Mouse (Mus musculus) ES-E14 (cell line): ENCODE measurements around the gene Bco1. TPM values are rescaled to one million over a fixed set of nuclear protein-coding genes. Genes with fewer than 3 reads are reported as not detected.

ENCODE experiments used
- DNase-seq: peaks from one replicate; pipeline ENCODE4 v3.0.0-alpha.2; 2013; ENCODE audit warnings: low read depth, low spot score
- H3K27ac ChIP-seq: 2 replicates; pipeline ENCODE4 v1.5.1; 2012; ENCODE audit warnings: low read depth, mild to moderate bottlenecking, low read length, moderate library complexity, mixed read lengths; ENCODE audit not compliant: poor library complexity, insufficient read depth, severe bottlenecking
- H3K36me3 ChIP-seq: 2 replicates; pipeline ENCODE4 v1.6.1; 2012; ENCODE audit warnings: mild to moderate bottlenecking, low read length, moderate library complexity, mixed read lengths; ENCODE audit not compliant: control insufficient read depth, poor library complexity, insufficient read depth, severe bottlenecking
- H3K4me1 ChIP-seq, 2 experiments: fragments of 150-350 bp in 1 of 2; sonication (generic) in 1 of 2; 2 replicates each; pipeline ENCODE4 v1.6.1; 2012; ENCODE audit warnings: low read length in 2 of 2, mild to moderate bottlenecking in 1 of 2, mixed read lengths in 1 of 2; ENCODE audit not compliant: control insufficient read depth in 2 of 2, insufficient read depth in 2 of 2, poor library complexity in 1 of 2
- H3K4me3 ChIP-seq, 2 experiments: fragments of 150-350 bp in 1 of 2; sonication (generic) in 1 of 2; 2 replicates each; pipeline ENCODE4 v1.5.1; 2012; ENCODE audit warnings: low read length in 2 of 2, low read depth in 1 of 2, mild to moderate bottlenecking in 1 of 2, mixed read lengths in 1 of 2; ENCODE audit not compliant: insufficient read depth in 1 of 2, poor library complexity in 1 of 2, severe bottlenecking in 1 of 2
- H3K9ac ChIP-seq: 2 replicates; pipeline ENCODE4 v1.6.1; 2012; ENCODE audit warnings: low read depth, mild to moderate bottlenecking, low read length, mixed read lengths; ENCODE audit not compliant: poor library complexity, insufficient read depth, severe bottlenecking
- H3K9me3 ChIP-seq: fragments of 150-350 bp; sonication (generic); 2 replicates; pipeline ENCODE4 v1.6.1; 2012; ENCODE audit warnings: low read depth, mild to moderate bottlenecking, low read length; ENCODE audit not compliant: control insufficient read depth, insufficient read depth
- CHD2 ChIP-seq: IDR thresholded peaks from 2 replicates; pipeline ENCODE4 v1.6.1; 2014; ENCODE audit warnings: mild to moderate bottlenecking, low read depth, low read length, inconsistent platforms
- HCFC1 ChIP-seq: IDR thresholded peaks from 2 replicates; pipeline ENCODE4 v1.6.1; 2012; ENCODE audit warnings: low read length, inconsistent platforms, borderline replicate concordance; ENCODE audit not compliant: insufficient read depth
- MAFK ChIP-seq: IDR thresholded peaks from 2 replicates; pipeline ENCODE4 v1.6.1; 2014; ENCODE audit warnings: mild to moderate bottlenecking, low read depth, low read length, inconsistent platforms; ENCODE audit not compliant: insufficient read depth
- ZC3H11A ChIP-seq: IDR thresholded peaks from 2 replicates; pipeline ENCODE4 v1.6.1; 2012; ENCODE audit warnings: low read depth, mild to moderate bottlenecking, inconsistent platforms, low read length, borderline replicate concordance
- ZNF384 ChIP-seq: IDR thresholded peaks from 2 replicates; pipeline ENCODE4 v1.6.1; 2012; ENCODE audit warnings: low read depth, low read length, inconsistent platforms
- in situ Hi-C, 2 experiments: fragments of 600-800 bp; cut with MboI; formaldehyde crosslinking; loops; one replicate each; pipeline ENCODE4 v1.15.1; 2025; ENCODE audit warnings: low sequenced_read_pairs in 2 of 2, inconsistent platforms in 1 of 2; ENCODE audit not compliant: unreplicated experiment in 2 of 2
- total RNA-seq: library from RNA; depleted of rRNA; stranded (reverse); fragments of 300-350 nt; gene quantifications from 2 replicates; pipeline ENCODE4 v1.2.3, GENCODE M21; 2012

Bco1 gene
- total RNA-seq, 1 experiment, result 0.09 TPM

GRCm38 (mm10) chr8:117112261-117112660 is 16.6 kb downstream of the Bco1 start:
- no peaks in the 10 kb centered on the region for H3K9me3 ChIP-seq
- peaks cover 0 to 14% of the 10 kb centered on the region in 2 experiments; a peak in 1 of 4 replicates for H3K4me1 ChIP-seq
- TF ChIP-seq ZC3H11A, result no peak
- no peak for TF ChIP-seq ZNF384
- TF ChIP-seq MAFK, result no peak
- no peak for TF ChIP-seq CHD2
- no peak for TF ChIP-seq HCFC1
- no peak overlapping the region for H3K4me3 ChIP-seq
- in situ Hi-C loops, result no loop called here
- H3K27ac ChIP-seq, result no peak overlapping the region
- no peaks in the 10 kb centered on the region for H3K36me3 ChIP-seq
- no peak overlapping the region for H3K9ac ChIP-seq
- DNase-seq, result no peak

GRCm38 (mm10) chr8:117115094-117115493 is 19.4 kb downstream of the Bco1 start:
- no peak overlapping the region for H3K27ac ChIP-seq
- in situ Hi-C loops, result no loop called here

GRCm38 (mm10) chr8:117115676-117116446 is 20.2 kb downstream of the Bco1 start:
- no peak for DNase-seq
- in situ Hi-C loops, result no loop called here
- Histone ChIP-seq H3K9ac (no peak overlapping the region), H3K36me3 (no peaks in the 10 kb centered on the region), H3K9me3 (no peaks in the 10 kb centered on the region), H3K4me1 (peaks cover 0 to 10% of the 10 kb centered on the region in 2 experiments; a peak in 1 of 4 replicates), H3K27ac (no peak overlapping the region), H3K4me3 (no peak overlapping the region)
- TF ChIP-seq MAFK (no peak), CHD2 (no peak)

More at GRCm38 (mm10) chr8:117115094-117115493, 19.4 kb downstream of the Bco1 start:
- H3K36me3 ChIP-seq, result no peaks in the 10 kb centered on the region
- no peaks in the 10 kb centered on the region for H3K9me3 ChIP-seq
- DNase-seq, result no peak
- H3K9ac ChIP-seq, result no peak overlapping the region
- H3K4me1 ChIP-seq, result peaks cover 0 to 11% of the 10 kb centered on the region in 2 experiments; a peak in 1 of 4 replicates
- H3K4me3 ChIP-seq, result no peak overlapping the region
- TF ChIP-seq MAFK (no peak), ZNF384 (no peak), HCFC1 (no peak), ZC3H11A (no peak), CHD2 (no peak)

GRCm38 (mm10) chr8:117116534-117116933 is 20.9 kb downstream of the Bco1 start:
- no peak overlapping the region for H3K27ac ChIP-seq
- H3K4me1 ChIP-seq, result peaks cover 0 to 14% of the 10 kb centered on the region in 2 experiments; a peak in 2 of 4 replicates
- TF ChIP-seq CHD2, result no peak
- TF ChIP-seq HCFC1, result no peak
- no peak for TF ChIP-seq ZC3H11A
- no peak for TF ChIP-seq ZNF384
- no peak for TF ChIP-seq MAFK
- in situ Hi-C loops, result no loop called here
- H3K9me3 ChIP-seq, result no peaks in the 10 kb centered on the region
- no peak overlapping the region for H3K9ac ChIP-seq
- no peak overlapping the region for H3K4me3 ChIP-seq
- H3K36me3 ChIP-seq, result no peaks in the 10 kb centered on the region
- DNase-seq, result no peak
